Mouse (Mus musculus) CH12.LX (cell line): ENCODE measurements around the gene Ift22.
A peak's percentile ranks its signal among the peaks of the same experiment; 100 is the strongest.

Experiments
- CTCF ChIP-seq, 2 experiments: IDR thresholded peaks in 1 of 2; conservative IDR thresholded peaks in 1 of 2; 2 replicates each; pipeline ENCODE4 v1.5.1; 2011 to 2012; ENCODE audit warnings: low read depth in 2 of 2, low read length in 2 of 2, improper control_type of control experiment in 1 of 2, inconsistent platforms in 1 of 2, mild to moderate bottlenecking in 1 of 2, moderate library complexity in 1 of 2
- EP300 ChIP-seq: IDR thresholded peaks from 2 replicates; pipeline ENCODE4 v1.6.1; 2011; ENCODE audit warnings: low read length, improper control_type of control experiment
- KAT2A ChIP-seq: IDR thresholded peaks from 2 replicates; pipeline ENCODE4 v1.6.1; 2012; ENCODE audit warnings: low read length, improper control_type of control experiment, inconsistent platforms; ENCODE audit not compliant: insufficient replicate concordance
- NRF1 ChIP-seq: IDR thresholded peaks from 2 replicates; pipeline ENCODE4 v1.6.1; 2014; ENCODE audit warnings: low read depth, mild to moderate bottlenecking, inconsistent platforms, low read length, improper control_type of control experiment, moderate library complexity
- POLR2A ChIP-seq: IDR thresholded peaks from 2 replicates; pipeline ENCODE4 v1.6.1; 2011; ENCODE audit warnings: low read depth, mild to moderate bottlenecking, improper control_type of control experiment, low read length
- TBP ChIP-seq: conservative IDR thresholded peaks from 2 replicates; pipeline ENCODE4 v1.6.1; 2011; ENCODE audit warnings: low read depth, low read length, improper control_type of control experiment

DNA sequence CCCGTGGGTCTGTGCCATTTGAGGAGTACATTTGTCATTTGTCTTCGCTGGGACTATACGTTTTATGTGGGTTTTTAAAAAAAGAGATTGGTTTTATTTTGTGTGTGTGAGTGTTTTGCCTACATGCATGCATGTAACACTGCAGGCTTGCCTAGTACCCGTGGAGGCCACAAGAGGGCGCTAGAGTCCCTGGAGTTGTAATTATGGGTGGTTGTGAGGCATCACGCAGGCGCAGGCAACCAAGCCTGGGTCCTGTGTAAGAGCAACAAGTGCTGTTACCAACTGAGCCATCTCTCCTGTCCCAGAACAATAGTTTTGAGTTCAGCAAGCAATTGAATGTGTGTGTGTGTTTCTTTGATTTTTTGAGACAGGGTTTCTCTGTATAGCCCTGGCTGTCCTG lies 31.3 kb downstream of the Ift22 start:
- TF ChIP-seq CTCF (conservative IDR thresholded peaks at IDR 0.05 in 1 of 2, IDR thresholded peaks at IDR 0.05 in 1 of 2; ENCODE audit: low read depth in 2 of 2, low read length in 2 of 2) (peak; percentile 34 to 47), EP300 (no peak), TBP (no peak), POLR2A (no peak), NRF1 (no peak), KAT2A (no peak)
